Mouse (Mus musculus): Measurements from ENCODE around the gene Setd7. TPM values are rescaled to one million over a fixed set of nuclear protein-coding genes. Genes with fewer than 3 reads are reported as not detected.

Gene Setd7
- polyA plus RNA-seq, 1 experiment = 9.9 TPM

DNA sequence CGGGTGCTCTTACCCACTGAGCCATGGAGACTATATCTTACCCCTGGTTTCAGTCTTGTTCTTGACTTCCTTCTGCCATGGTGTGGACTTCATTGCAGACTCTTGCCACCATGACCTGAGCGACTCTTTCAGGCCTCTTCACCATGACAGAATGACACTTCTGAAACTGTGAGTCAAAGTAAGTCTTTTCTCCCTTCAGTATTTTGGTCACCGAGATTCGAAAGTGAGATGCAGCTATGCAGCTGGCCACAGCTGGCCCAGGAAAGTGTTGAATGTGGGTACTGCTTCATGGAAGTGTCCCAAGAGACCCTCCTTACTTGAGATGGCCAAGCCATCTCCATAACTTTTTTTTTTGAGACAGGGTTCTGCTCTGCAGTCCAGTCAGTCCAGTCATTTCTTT lies 9.5 kb upstream of the Setd7 start:
- Histone ChIP-seq H3K79me3 (ENCODE audit: low read depth) (no peaks in the 10 kb centered on the region), H3K27me3 (ENCODE audit: control insufficient read depth, insufficient read depth, insufficient read length) (no peaks in the 10 kb centered on the region), H3ac (ENCODE audit: control insufficient read depth, insufficient read length, low read depth) (no peak overlapping the region), H3K79me2 (ENCODE audit: control insufficient read depth, insufficient read depth) (no peaks in the 10 kb centered on the region), H3K36me3 (ENCODE audit: control insufficient read depth, insufficient read depth) (no peaks in the 10 kb centered on the region), H3K4me3 (ENCODE audit: insufficient read depth, poor library complexity, severe bottlenecking) (no peak overlapping the region)
- TF ChIP-seq MYOG (IDR thresholded peaks at IDR 0.05; ENCODE audit: control insufficient read depth, extremely low read depth, insufficient read length) (no peak), CTCF (IDR thresholded peaks at IDR 0.05; ENCODE audit: control insufficient read depth, insufficient read depth, insufficient read length) (no peak), FOSL1 (IDR thresholded peaks at IDR 0.05; ENCODE audit: insufficient read depth, low read length, poor library complexity, severe bottlenecking) (no peak), USF1 (IDR thresholded peaks at IDR 0.05; ENCODE audit: low read depth) (no peak), MAX (IDR thresholded peaks at IDR 0.05) (no peak), MYOD1 (IDR thresholded peaks at IDR 0.05; ENCODE audit: control insufficient read depth, insufficient read length, low read depth) (no peak), CEBPB (IDR thresholded peaks at IDR 0.05; ENCODE audit: low read depth) (no peak)

DNA sequence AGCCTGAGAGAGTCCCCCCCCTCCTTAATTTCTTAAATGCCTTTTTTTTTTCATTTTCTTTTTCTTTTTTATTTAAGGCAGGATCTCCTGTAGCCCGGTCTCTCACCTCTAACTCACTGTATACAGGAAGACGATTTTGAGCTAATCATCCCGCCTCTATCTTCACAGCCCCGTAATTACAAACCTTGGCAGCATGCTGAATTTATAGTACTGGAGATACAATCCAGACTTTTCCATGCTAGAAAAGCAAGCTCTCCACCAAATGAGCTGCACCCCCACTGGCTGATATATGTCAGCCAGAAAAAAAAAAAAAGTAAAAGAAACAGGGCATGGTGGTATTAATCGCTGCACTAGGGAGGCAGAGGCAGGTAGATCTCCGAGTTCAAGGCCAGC lies 1.3 kb upstream of the Setd7 start:
- no peak overlapping the region for H3K4me3 ChIP-seq (ENCODE audit: insufficient read depth, poor library complexity, severe bottlenecking)
- H3K36me3 ChIP-seq (ENCODE audit: control insufficient read depth, insufficient read depth) = peaks cover 4% of the 10 kb centered on the region
- no peak for TF ChIP-seq CEBPB (IDR thresholded peaks at IDR 0.05; ENCODE audit: low read depth)
- TF ChIP-seq FOSL1 (IDR thresholded peaks at IDR 0.05; ENCODE audit: insufficient read depth, low read length, poor library complexity, severe bottlenecking) = no peak
- TF ChIP-seq MAX (IDR thresholded peaks at IDR 0.05) = no peak
- TF ChIP-seq CTCF (IDR thresholded peaks at IDR 0.05; ENCODE audit: control insufficient read depth, insufficient read depth, insufficient read length) = no peak
- TF ChIP-seq USF1 (IDR thresholded peaks at IDR 0.05; ENCODE audit: low read depth) = no peak
- TF ChIP-seq MYOG (IDR thresholded peaks at IDR 0.05; ENCODE audit: control insufficient read depth, extremely low read depth, insufficient read length) = no peak
- no peak for TF ChIP-seq MYOD1 (IDR thresholded peaks at IDR 0.05; ENCODE audit: control insufficient read depth, insufficient read length, low read depth)
- peaks cover 37% of the 10 kb centered on the region for H3K79me2 ChIP-seq (ENCODE audit: control insufficient read depth, insufficient read depth)
- peaks cover 18% of the 10 kb centered on the region for H3K79me3 ChIP-seq (ENCODE audit: low read depth)
- no peak overlapping the region for H3ac ChIP-seq (ENCODE audit: control insufficient read depth, insufficient read length, low read depth)
- no peaks in the 10 kb centered on the region for H3K27me3 ChIP-seq (ENCODE audit: control insufficient read depth, insufficient read depth, insufficient read length)

DNA sequence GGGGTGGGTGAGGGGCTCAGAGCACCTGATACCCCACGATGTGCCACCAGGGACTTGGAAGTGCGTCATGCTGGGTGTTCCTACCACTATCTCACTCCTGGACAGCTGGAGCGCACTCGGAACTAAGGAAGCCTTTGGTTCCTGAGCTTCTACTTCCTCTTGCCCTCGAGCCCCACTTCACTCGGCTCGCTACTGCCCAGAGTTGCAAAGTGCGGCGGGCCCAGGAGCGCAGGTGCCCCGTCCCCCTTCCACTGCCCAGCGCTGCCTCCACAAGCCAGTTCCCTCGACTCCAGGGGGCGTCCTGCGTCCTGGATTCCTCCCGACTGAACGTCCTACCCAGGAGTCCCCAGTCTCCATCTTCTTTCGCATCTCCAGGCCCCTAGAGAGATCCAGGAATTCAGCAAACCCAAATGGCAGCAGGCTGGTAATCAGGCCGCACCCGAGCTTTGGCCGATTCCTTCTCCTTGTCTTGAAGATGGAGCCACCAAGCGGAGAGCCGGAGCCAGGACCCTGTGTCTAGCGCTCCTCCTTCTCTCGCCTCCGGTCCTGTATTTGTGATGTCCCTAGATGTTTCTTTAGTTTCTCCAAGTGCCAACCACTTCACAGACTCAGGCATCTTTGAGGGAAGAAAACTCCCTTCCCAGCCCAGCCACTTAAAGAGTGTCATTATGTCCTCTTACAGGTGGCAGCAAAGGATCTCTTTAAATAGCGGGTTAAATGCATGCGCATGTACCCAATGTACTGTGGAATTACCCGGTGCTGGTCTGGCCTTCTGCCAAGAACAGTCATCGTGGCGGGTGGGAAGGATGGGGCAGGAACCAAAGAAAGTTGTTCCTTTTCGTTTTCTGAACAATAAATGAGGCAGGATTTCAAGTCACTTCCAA lies 672 bp upstream of the Setd7 start:
- Histone ChIP-seq H3ac (ENCODE audit: control insufficient read depth, insufficient read length, low read depth) (peak overlapping the region; percentile 74), H3K79me3 (ENCODE audit: low read depth) (peaks cover 23% of the 10 kb centered on the region), H3K27me3 (ENCODE audit: control insufficient read depth, insufficient read depth, insufficient read length) (no peaks in the 10 kb centered on the region), H3K79me2 (ENCODE audit: control insufficient read depth, insufficient read depth) (peaks cover 44% of the 10 kb centered on the region), H3K4me3 (ENCODE audit: insufficient read depth, poor library complexity, severe bottlenecking) (peak overlapping the region; percentile 59), H3K36me3 (ENCODE audit: control insufficient read depth, insufficient read depth) (peaks cover 6% of the 10 kb centered on the region)
- peak; percentile 79 for TF ChIP-seq CTCF (IDR thresholded peaks at IDR 0.05; ENCODE audit: control insufficient read depth, insufficient read depth, insufficient read length)
- TF ChIP-seq USF1 (IDR thresholded peaks at IDR 0.05; ENCODE audit: low read depth) = no peak

DNA sequence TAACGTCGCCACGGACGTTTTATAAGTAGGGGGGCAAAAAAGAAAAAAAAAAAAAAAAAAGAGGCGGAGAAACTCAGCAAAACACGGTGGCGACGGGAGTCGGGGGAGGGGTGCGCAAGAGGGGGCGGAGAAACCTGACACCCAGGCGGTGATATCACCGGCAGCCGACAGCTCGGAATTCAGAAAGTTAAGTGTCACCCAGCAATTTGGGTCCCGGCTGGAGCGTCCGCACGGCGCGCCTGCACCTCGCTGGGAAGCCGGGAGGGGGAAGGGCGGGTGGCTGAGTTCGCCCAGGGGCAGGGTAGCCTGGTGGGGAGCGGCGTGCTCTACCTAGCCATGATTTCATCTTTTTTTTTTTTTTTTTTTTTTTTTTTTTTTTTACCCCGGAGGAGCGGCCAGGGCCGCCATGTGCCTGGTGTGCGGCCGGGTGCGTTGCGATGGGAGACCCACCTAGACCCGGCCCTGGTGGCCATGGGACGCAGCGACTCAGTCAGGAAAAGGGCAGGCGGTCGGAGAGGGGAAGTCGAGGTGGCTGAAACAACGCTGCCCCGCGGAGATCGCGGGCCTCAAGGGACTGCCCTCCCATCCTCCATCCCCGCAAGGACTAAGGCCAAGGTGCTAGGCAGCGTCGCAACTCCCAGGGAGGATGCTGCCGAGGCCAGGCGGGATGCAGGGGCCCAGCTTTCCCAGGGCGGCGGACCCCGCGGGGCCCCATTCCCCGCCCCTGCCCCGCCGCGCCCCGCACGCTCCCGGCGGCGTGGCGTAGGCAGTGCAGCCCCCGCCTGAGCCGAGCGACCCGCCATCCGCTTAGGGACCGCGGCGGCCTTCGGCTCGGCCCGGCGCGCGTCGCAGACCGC lies 857 bp downstream of the Setd7 start:
- H3K79me3 ChIP-seq (ENCODE audit: low read depth) = peaks cover 31% of the 10 kb centered on the region
- H3K27me3 ChIP-seq (ENCODE audit: control insufficient read depth, insufficient read depth, insufficient read length) = no peaks in the 10 kb centered on the region
- peak overlapping the region; percentile 74 for H3ac ChIP-seq (ENCODE audit: control insufficient read depth, insufficient read length, low read depth)
- H3K79me2 ChIP-seq (ENCODE audit: control insufficient read depth, insufficient read depth) = peaks cover 59% of the 10 kb centered on the region
- H3K36me3 ChIP-seq (ENCODE audit: control insufficient read depth, insufficient read depth) = peaks cover 9% of the 10 kb centered on the region
- TF ChIP-seq MAX (IDR thresholded peaks at IDR 0.05) (no peak), USF1 (IDR thresholded peaks at IDR 0.05; ENCODE audit: low read depth) (no peak), CEBPB (IDR thresholded peaks at IDR 0.05; ENCODE audit: low read depth) (no peak), MYOD1 (IDR thresholded peaks at IDR 0.05; ENCODE audit: control insufficient read depth, insufficient read length, low read depth) (no peak), MYOG (IDR thresholded peaks at IDR 0.05; ENCODE audit: control insufficient read depth, extremely low read depth, insufficient read length) (no peak), CTCF (IDR thresholded peaks at IDR 0.05; ENCODE audit: control insufficient read depth, insufficient read depth, insufficient read length) (no peak), FOSL1 (IDR thresholded peaks at IDR 0.05; ENCODE audit: insufficient read depth, low read length, poor library complexity, severe bottlenecking) (no peak)
- peak overlapping the region; percentile 59 for H3K4me3 ChIP-seq (ENCODE audit: insufficient read depth, poor library complexity, severe bottlenecking)

DNA sequence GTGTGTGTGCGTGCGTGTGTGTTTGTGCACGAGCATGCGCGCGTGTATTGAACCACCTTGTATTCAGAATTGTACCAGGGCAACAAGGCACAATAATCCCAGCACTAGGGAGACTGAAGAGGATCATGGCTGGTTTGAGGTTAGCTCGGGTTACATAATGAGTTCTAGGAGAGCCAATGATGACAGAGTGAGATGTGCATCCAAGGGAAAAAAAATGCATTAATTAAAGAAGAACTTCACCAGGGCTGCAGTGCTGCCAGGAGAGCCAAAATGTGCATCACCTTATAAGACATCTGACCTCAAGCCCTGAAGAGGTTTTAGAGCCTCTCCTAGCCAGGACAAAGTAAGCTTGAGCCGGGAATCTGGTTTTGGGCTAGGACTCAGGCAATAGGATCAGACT lies 5.1 kb downstream of the Setd7 start:
- Histone ChIP-seq H3ac (ENCODE audit: control insufficient read depth, insufficient read length, low read depth) (no peak overlapping the region), H3K79me2 (ENCODE audit: control insufficient read depth, insufficient read depth) (peaks cover 100% of the 10 kb centered on the region), H3K36me3 (ENCODE audit: control insufficient read depth, insufficient read depth) (peaks cover 9% of the 10 kb centered on the region), H3K79me3 (ENCODE audit: low read depth) (peaks cover 68% of the 10 kb centered on the region), H3K27me3 (ENCODE audit: control insufficient read depth, insufficient read depth, insufficient read length) (no peaks in the 10 kb centered on the region), H3K4me3 (ENCODE audit: insufficient read depth, poor library complexity, severe bottlenecking) (no peak overlapping the region)
- TF ChIP-seq CEBPB (IDR thresholded peaks at IDR 0.05; ENCODE audit: low read depth) (no peak), FOSL1 (IDR thresholded peaks at IDR 0.05; ENCODE audit: insufficient read depth, low read length, poor library complexity, severe bottlenecking) (no peak), MYOG (IDR thresholded peaks at IDR 0.05; ENCODE audit: control insufficient read depth, extremely low read depth, insufficient read length) (no peak), CTCF (IDR thresholded peaks at IDR 0.05; ENCODE audit: control insufficient read depth, insufficient read depth, insufficient read length) (no peak), MYOD1 (IDR thresholded peaks at IDR 0.05; ENCODE audit: control insufficient read depth, insufficient read length, low read depth) (no peak), MAX (IDR thresholded peaks at IDR 0.05) (no peak), USF1 (IDR thresholded peaks at IDR 0.05; ENCODE audit: low read depth) (no peak)
